Mouse (Mus musculus) Patski (cell line): ENCODE measurements at regions not wholly inside any gene's neighbourhood (a gene's known extent, or its start where the extent isn't known, plus 50 kb on each side); places are given as distances from the start of the nearest gene placed in this dataset.

ENCODE experiments used
- ATAC-seq: fragments of 100-300 bp; one replicate; pipeline ENCODE4 v1.8.0; 2021
- CTCF ChIA-PET: fragments of 350-600 bp; sonication (Branson Sonifier 250); formaldehyde crosslinking; loops from one replicate; lab custom pipeline; 2022; ENCODE audit warnings: inconsistent platforms; lab: Charles Lee
- POLR2A ChIA-PET: fragments of 350-600 bp; sonication (Branson Sonifier 250); formaldehyde crosslinking; loops from one replicate; lab custom pipeline; 2022; ENCODE audit warnings: antibody characterized with exemption, inconsistent platforms; lab: Charles Lee
- DNase-seq: peaks from one replicate; pipeline ENCODE4 v3.0.0-alpha.2; 2011; ENCODE audit warnings: low read depth, low spot score
- H3K27me3 ChIP-seq: fragments of 371-371 bp; one replicate; pipeline ENCODE4 v1.5.1; 2021
- CTCF ChIP-seq: fragments of 100-300 bp; IDR thresholded peaks from one replicate; pipeline ENCODE4 v1.5.1; 2021
- in situ Hi-C: fragments of 300-500 bp; cut with MboI; formaldehyde crosslinking; loops from 3 replicates; pipeline ENCODE4 v1.11.1; 2018; ENCODE audit warnings: low pct_unique_long_range_greater_than_20kb, mixed read lengths

DNA sequence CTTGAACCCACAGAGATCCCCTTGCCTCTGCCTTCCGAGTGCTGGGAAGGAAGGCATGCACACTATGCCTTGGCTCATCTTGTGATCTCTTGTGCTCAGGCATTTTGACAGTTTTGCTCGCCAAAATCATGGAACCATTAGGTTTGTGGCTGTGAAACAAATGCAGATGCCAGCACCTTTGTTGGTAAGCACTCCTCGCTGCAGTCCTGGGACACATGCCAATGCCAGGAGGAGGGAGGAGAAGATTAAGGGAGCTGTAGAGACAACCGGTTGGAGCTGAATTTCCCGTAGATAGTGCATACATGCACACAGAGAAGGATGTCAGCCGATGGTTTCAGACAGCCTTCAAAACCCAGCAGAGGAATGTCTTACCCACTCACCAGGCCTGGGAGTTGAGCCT lies 275.5 kb downstream of the Spry2 start:
- DNase-seq (no peak), ATAC-seq (no peak)
- ChIA-PET CTCF (interaction anchor here (1.0 kb wide), 1 partner anchor 14 kb away, joined by 3 read pairs; no protein-coding TSS in a partner anchor), POLR2A (no interaction called here)
- in situ Hi-C loops, result loop anchor here (5.0 kb wide), 1 partner anchor 41 kb away; no protein-coding TSS in a partner anchor
- no peak for TF ChIP-seq CTCF
- H3K27me3 ChIP-seq, result no peaks in the 10 kb centered on the region

DNA sequence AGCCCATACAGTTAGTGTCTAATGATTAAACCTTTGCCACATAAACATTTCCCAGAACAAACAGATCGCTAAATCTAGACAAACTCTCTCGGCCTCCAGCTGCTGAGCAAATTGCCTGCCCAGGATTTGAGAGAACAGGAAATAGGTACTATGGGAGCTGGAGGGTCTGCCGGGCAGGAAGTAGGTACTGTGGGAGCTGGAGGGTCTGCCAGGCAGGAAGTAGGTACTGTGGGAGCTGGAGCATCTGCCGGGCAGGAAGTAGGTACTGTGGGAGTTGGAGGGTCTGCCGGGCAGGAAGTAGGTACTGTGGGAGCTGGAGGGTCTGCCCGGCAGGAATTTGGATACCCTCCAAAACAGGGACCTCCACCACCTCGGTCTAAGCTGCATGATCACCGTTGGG lies 277.2 kb downstream of the Spry2 start:
- POLR2A ChIA-PET, result no interaction called here
- no peaks in the 10 kb centered on the region for H3K27me3 ChIP-seq
- CTCF ChIA-PET, result no interaction called here
- ATAC-seq (no peak), DNase-seq (no peak)
- no peak for TF ChIP-seq CTCF
- in situ Hi-C loops, result no loop called here

DNA sequence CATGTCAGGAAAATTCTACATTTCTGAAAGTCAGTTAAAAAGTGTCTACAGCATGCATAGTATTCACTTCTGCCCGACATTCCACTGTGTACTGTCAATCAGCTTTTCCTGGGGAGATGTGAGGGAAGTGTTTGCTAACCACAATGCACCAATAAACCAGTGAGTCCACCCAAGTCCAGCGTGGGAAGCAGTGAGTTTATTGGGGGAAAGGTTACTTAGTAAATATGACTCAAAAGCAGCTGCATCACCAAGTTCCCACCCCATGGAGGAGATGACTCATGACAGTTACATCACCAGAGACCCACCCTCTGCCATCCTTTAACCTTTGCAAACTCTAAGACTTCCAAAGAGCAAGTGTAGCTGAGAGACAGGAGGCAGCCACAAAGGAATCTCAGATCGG lies 280.9 kb downstream of the Spry2 start:
- CTCF ChIA-PET, result interaction anchor here (1.0 kb wide), 1 partner anchor 13 kb away, joined by 3 read pairs; no protein-coding TSS in a partner anchor
- ATAC-seq, result no peak
- H3K27me3 ChIP-seq, result no peaks in the 10 kb centered on the region
- TF ChIP-seq CTCF, result no peak
- in situ Hi-C loops, result no loop called here
- DNase-seq, result peak; percentile 22
- POLR2A ChIA-PET, result no interaction called here

DNA sequence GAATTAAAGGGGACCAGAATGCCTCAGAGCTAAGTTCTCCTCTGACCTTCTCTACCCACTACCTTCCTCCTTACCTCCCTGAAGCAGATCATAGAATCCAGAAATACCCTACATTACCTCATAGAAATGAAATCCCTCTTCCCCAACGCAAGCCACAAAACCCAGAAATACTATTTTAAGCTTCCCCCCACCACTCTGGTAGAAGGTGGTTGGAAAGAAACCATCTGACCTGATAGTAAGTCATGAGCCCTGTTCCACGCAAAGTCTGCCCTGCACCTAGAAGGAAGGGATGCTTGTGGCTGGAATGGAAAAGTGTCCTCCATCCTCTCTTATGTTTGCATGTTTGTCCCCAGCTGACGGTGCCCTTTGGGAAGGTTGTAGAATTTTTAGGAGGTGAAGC lies 283.8 kb downstream of the Spry2 start:
- POLR2A ChIA-PET, result no interaction called here
- no peak for TF ChIP-seq CTCF

DNA sequence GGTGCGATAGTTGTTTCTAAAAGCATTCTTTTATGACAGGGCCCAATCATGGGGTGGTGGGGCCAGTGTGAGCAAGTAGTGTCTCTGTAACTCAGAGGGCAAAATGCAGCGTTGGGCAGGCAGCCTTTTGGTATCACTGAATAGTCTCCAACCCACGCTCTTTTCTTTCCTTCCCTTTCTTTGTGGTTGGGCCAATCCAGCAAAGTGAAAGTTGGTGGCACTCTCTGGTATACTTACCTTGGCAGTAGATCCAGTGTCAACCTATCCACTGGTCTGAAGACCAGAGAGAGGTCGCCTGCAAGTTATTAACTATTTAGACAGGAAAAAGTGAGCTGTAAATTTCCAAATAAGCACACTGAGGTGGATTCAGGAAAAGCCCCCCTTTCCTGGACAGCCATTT lies 287.8 kb downstream of the Spry2 start:
- POLR2A ChIA-PET, result no interaction called here
- in situ Hi-C loops, result no loop called here
- DNase-seq (no peak), ATAC-seq (no peak)
- no peaks in the 10 kb centered on the region for H3K27me3 ChIP-seq
- no peak for TF ChIP-seq CTCF
- CTCF ChIA-PET, result no interaction called here

More for the DNA sequence above, 283.8 kb downstream of the Spry2 start:
- ATAC-seq (no peak), DNase-seq (no peak)
- no peaks in the 10 kb centered on the region for H3K27me3 ChIP-seq
- CTCF ChIA-PET, result interaction anchor here (1.1 to 1.3 kb wide), 4 partner anchors 14 to 54 kb away, joined by 3 to 5 read pairs (median 4); no protein-coding TSS in a partner anchor
- in situ Hi-C loops, result no loop called here

DNA sequence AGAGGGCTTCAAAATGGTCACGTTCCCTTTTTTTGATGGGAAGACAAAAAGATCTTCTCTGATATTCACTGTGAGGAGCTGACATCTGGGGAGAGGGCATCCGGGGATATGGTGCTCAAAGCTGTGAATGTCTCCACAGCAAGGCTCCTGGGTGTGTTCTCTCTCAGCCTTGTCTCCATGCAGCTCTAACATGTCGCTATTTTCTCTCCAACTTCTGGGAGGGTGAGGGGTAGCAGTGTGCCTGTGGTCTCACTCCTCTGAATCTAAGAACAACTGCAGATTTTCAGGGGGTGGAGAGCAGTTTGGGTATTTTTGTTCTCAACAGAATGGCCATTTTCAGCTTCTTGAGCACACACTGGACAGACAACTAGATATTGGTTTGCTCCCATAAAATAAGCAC lies 290.1 kb downstream of the Spry2 start:
- ATAC-seq, result no peak
- no peak for DNase-seq
- TF ChIP-seq CTCF, result no peak
- POLR2A ChIA-PET, result no interaction called here
- in situ Hi-C loops, result no loop called here
- no peaks in the 10 kb centered on the region for H3K27me3 ChIP-seq
- CTCF ChIA-PET, result no interaction called here

DNA sequence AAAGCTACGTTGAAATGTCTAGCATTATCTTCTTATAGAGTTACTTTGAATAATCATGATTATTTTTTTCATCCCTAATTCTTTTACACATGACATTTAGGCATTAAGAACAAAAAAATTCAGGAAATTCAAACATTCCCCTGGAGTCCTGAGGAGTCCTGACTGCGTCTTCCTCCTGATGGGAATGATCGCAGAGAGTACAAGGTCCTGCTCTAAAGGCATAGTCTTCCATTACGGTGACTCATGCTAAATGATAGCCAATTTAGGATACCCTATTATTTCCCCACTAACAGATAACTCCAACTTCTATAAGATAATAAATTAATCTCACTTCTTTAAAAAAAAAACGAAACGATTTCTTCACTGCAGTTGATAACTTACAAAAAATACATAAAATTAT lies 292.2 kb downstream of the Spry2 start:
- no peaks in the 10 kb centered on the region for H3K27me3 ChIP-seq
- ChIA-PET CTCF (no interaction called here), POLR2A (no interaction called here)
- TF ChIP-seq CTCF, result no peak
- no peak for ATAC-seq
- no peak for DNase-seq
- in situ Hi-C loops, result no loop called here

DNA sequence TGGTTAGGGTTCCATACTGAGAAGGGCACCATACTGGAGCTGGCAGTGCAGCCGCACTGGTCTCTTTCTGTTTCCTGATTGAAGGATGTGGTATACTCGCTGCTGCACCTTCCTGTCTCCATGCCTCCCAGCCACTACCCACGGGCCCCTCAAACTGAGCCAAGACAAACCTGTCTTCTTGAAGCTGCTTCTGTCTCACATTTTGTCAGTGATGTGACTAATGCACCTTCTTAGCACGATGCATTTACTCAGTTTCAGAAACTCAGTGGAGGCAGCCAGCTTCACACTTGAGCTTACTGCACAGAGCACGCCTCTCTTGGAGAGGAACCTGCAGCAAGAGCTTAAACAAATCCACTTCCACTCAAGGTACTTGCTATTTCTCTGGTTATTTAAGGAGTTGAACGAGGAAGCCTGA lies 293.6 kb downstream of the Spry2 start:
- no peak for DNase-seq
- ChIA-PET CTCF (interaction anchor here (1.1 kb wide), 1 partner anchor 13 kb away, joined by 3 read pairs; no protein-coding TSS in a partner anchor), POLR2A (no interaction called here)
- in situ Hi-C loops, result no loop called here
- ATAC-seq, result no peak
- TF ChIP-seq CTCF, result no peak
- no peaks in the 10 kb centered on the region for H3K27me3 ChIP-seq

DNA sequence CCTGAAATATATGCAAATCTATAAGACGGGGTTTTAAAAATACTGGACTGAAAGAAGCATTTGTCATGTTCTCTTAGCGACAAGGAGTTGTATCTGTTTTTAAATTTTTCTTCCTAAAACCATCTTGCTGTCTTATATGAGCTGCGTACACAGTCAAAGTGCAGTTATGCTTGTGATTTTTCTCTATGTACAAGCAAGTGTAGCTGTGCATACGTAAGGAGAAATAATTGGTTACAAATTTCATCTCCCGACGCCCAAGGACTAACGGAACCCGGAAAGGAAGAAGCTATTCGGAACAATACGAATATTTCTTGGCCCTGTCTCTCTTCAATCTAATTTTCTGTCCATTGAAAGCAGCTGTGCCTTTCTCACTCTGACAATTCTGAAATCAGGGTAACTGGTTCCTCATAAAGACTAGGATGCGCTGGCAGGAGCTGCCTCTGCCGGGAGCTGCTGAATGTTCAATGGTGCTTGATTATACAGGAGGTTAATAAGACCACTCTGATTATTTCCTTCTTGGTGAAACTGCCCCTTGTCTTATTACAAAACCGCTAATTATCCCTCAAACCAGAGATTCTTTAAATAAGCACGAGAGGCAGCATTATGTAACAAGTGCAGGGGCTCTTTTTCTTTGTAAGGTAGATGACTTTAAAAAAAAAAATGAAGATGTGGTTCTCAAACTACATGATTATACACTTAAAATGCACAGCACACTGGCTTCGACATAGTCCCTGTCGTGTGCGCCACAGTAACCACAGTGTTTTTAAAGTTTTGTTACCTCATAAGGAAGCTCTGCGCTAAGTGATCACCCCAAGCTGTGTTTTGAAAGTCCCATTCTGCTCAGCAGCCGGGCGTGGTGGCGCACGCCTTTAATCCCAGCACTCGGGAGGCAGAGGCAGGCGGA lies 296.8 kb downstream of the Spry2 start:
- in situ Hi-C loops, result no loop called here
- H3K27me3 ChIP-seq, result no peaks in the 10 kb centered on the region
- no peak for TF ChIP-seq CTCF
- no peak for ATAC-seq
- POLR2A ChIA-PET, result no interaction called here
- no peak for DNase-seq
- CTCF ChIA-PET, result interaction anchor here (1.0 to 1.1 kb wide), 3 partner anchors 10 to 13 kb away, joined by 3 to 4 read pairs (median 3); no protein-coding TSS in a partner anchor

DNA sequence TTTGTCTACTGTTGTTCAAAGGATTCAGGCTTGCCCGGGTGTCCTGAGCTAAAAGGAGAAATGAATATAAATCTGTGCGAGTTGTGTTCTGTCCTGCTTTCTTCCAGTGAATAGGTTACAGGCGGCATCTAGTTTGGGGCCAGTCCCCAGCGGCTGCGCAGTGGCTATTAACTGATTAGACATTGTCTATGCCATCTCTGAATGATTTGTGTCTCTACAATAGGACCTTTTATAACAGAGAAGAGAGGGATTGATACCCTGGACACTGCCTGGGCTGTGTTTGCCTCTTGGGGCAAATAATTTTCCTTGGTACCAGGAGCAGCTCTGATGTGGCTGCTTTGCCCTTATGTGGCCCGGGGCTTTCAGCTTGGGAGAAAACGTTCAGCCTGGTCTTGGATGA lies 306.9 kb downstream of the Spry2 start:
- H3K27me3 ChIP-seq, result no peaks in the 10 kb centered on the region
- CTCF ChIA-PET, result interaction anchor here (0.9 to 1.6 kb wide), 4 partner anchors 10 to 80 kb away, joined by 3 to 4 read pairs (median 3); no protein-coding TSS in a partner anchor
- DNase-seq (no peak), ATAC-seq (peak; percentile 0)
- in situ Hi-C loops, result loop anchor here (5.0 kb wide), 2 partner anchors 78 to 303 kb away; no protein-coding TSS in a partner anchor
- no peak for TF ChIP-seq CTCF
- POLR2A ChIA-PET, result interaction anchor here (1.3 kb wide), 1 partner anchor 30 kb away, joined by 3 read pairs; no protein-coding TSS in a partner anchor

DNA sequence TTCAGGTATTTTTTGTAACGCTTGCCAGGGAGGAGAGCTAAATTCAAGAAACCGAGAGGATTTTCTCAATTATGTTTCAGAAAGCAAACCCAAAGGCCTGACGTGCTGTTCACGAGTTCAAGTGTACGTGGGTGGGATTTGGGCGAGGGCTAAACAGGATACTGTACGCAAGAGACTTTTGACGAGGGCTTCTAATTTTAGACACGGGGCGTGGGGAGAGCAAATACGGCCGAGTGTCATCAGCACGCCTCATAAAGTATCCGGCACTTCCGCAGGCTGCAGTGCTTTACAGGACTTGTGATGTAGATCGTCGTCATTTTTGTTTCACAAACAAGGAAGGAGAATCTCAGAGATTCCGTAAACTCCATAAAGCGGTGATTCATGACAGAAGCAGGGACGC lies 307.4 kb downstream of the Spry2 start:
- TF ChIP-seq CTCF, result no peak
- no peaks in the 10 kb centered on the region for H3K27me3 ChIP-seq
- ATAC-seq, result peak; percentile 74
- in situ Hi-C loops, result loop anchor here (5.0 kb wide), 2 partner anchors 78 to 303 kb away; no protein-coding TSS in a partner anchor
- ChIA-PET POLR2A (interaction anchor here (0.7 to 1.3 kb wide), 3 partner anchors 8 to 290 kb away, joined by 3 read pairs; no protein-coding TSS in a partner anchor), CTCF (interaction anchor here (1.1 to 1.2 kb wide), 3 partner anchors 10 to 79 kb away, joined by 3 read pairs; no protein-coding TSS in a partner anchor)
- peak; percentile 27 for DNase-seq
